14 mouse cellular contexts compared by ENCODE assay signal in genomic region chr5:108206008-108206407, GRCm38 (mm10).
DNase-seq lines count a peak whose midpoint lies in the region; ATAC-seq and TF ChIP-seq lines count a peak whose summit lies in the region.
"Had no signal": no experiment of that assay in that cellular context is flagged by ENCODE, and none has a peak within 500 bp of the region (broad histone marks: within the 10 kb centered on the region; RNA-seq: fewer than 3 reads in every experiment).

No protein-coding gene starts in this region.

- ATAC-seq in liver, postnatal 0 days, result no peak
- ATAC-seq: forebrain, embryonic 16.5 days; hindbrain, embryonic 16.5 days had no signal

- intact Hi-C loops in gastrocnemius, postnatal 36 days (cut with DNase I), result no loop called here

- no peaks in the 10 kb centered on the region for H3K36me3 ChIP-seq in liver, postnatal 0 days (replicated peaks; ENCODE audit: insufficient read depth, low read length)
- H3K36me3 ChIP-seq: embryonic facial prominence, embryonic 12.5 days; limb, embryonic 15.5 days; neural tube, embryonic 12.5 days had no signal

- no peak overlapping the region for H3K27ac ChIP-seq in liver, postnatal 0 days (ENCODE audit: low read depth)
- H3K27ac ChIP-seq: embryonic facial prominence, embryonic 12.5 days; limb, embryonic 15.5 days; neural tube, embryonic 12.5 days had no signal

- no peak overlapping the region for H3K9ac ChIP-seq in liver, postnatal 0 days (replicated peaks)
- H3K9ac ChIP-seq: embryonic facial prominence, embryonic 12.5 days; heart, embryonic 12.5 days; limb, embryonic 15.5 days; neural tube, embryonic 12.5 days had no signal

- no peak overlapping the region for H3K4me3 ChIP-seq in liver, postnatal 0 days (ENCODE audit: low read depth, low read length)
- H3K4me3 ChIP-seq: embryonic facial prominence, embryonic 12.5 days; heart, embryonic 12.5 days; limb, embryonic 15.5 days; neural tube, embryonic 12.5 days had no signal

- no peak for TF ChIP-seq EP300 in liver, postnatal 0 days (IDR thresholded peaks at IDR 0.05; ENCODE audit: low read depth)

- peak; percentile 9 for DNase-seq in kidney, postnatal 10 days
- no peak for DNase-seq in kidney, adult 11 months
- peak; percentile 55 for DNase-seq in CD4-positive helper T cell, adult 2 months (ENCODE audit: low read depth, low spot score)
- DNase-seq in ES-CJ7 (ENCODE audit: low read depth, low spot score), result peak; percentile 42
- no peak for DNase-seq in liver, postnatal 0 days
- no peak for DNase-seq in adrenal gland, adult 18-20 months (ENCODE audit: low spot score in 2 of 2)
- no peak for DNase-seq in gastrocnemius, postnatal 36 days
- DNase-seq: right cerebral cortex, postnatal 14 days had no signal

- no peak overlapping the region for H3K4me2 ChIP-seq in liver, postnatal 0 days (ENCODE audit: low read depth, low read length)
- H3K4me2 ChIP-seq: embryonic facial prominence, embryonic 12.5 days; heart, embryonic 12.5 days; limb, embryonic 15.5 days; neural tube, embryonic 12.5 days had no signal

- H3K27me3 ChIP-seq in liver, postnatal 0 days (ENCODE audit: insufficient read depth, low read length), result no peaks in the 10 kb centered on the region
- H3K27me3 ChIP-seq: embryonic facial prominence, embryonic 12.5 days; heart, embryonic 12.5 days; limb, embryonic 15.5 days; neural tube, embryonic 12.5 days had no signal

- H3K4me1 ChIP-seq in liver, postnatal 0 days (ENCODE audit: insufficient read depth), result no peaks in the 10 kb centered on the region
- H3K4me1 ChIP-seq: embryonic facial prominence, embryonic 12.5 days; heart, embryonic 12.5 days; limb, embryonic 15.5 days; neural tube, embryonic 12.5 days had no signal

- TF ChIP-seq CTCF in liver, postnatal 0 days (IDR thresholded peaks at IDR 0.05; ENCODE audit: low read depth), result peak; percentile 43

- no peaks in the 10 kb centered on the region for H3K9me3 ChIP-seq in liver, postnatal 0 days (ENCODE audit: low read length)
- H3K9me3 ChIP-seq: embryonic facial prominence, embryonic 12.5 days; heart, embryonic 12.5 days; limb, embryonic 15.5 days; neural tube, embryonic 12.5 days had no signal

Comparison
In these comparisons a context has a peak if more than half of its experiments do, and no peak if none do; other contexts are left out.
1. DNase-seq: peak in kidney, postnatal 10 days (single experiment), CD4-positive helper T cell, adult 2 months (single experiment) and ES-CJ7 (single experiment); none in kidney, adult 11 months (single experiment), liver, postnatal 0 days (single experiment), adrenal gland, adult 18-20 months (0 of 2) and gastrocnemius, postnatal 36 days (0 of 2).